Mouse (Mus musculus): ENCODE results near the gene Tshz2.

DNA sequence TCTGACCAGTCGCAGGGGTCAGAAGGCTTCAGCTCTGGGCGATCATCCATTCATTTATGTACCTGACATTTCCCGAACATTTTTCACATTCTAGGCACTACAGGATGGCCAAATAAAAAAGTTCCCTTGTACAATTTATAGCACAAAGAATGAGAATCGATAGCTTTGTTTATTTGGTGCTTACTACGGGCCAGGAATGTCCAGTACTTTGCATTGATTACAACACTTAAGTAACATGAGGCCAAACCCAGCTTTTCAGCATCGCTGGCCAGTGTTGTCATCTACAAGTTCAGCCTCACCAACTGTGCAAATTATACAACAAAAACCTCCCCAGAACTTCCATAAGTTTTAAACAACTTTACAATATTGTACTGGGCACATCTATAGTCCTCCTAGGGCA is 315.3 kb downstream of the Tshz2 start:
- no peak for TF ChIP-seq CTCF (IDR thresholded peaks at IDR 0.05; ENCODE audit: extremely low read depth, insufficient read depth, insufficient read length, insufficient replicate concordance)
- no peak for TF ChIP-seq POLR2A (IDR thresholded peaks at IDR 0.05; ENCODE audit: low read depth, low read length)

Data from spleen, adult 2 months (tissue).